Mouse (Mus musculus): ENCODE measurements around the gene Hs3st4. TPM values are rescaled to one million over a fixed set of nuclear protein-coding genes. Genes with fewer than 3 reads are reported as not detected.
A peak's percentile ranks its signal among the peaks of the same experiment; 100 is the strongest.

The Hs3st4 gene
- total and polyA plus RNA-seq, 3 experiments: not detected

- TF ChIP-seq NRF1 (IDR thresholded peaks at IDR 0.05; ENCODE audit: low read depth, low read length) (no peak), RAD21 (IDR thresholded peaks at IDR 0.05; ENCODE audit: low read depth, low read length) (peak; percentile 23)
- no peaks in the 10 kb centered on the region for H3K36me3 ChIP-seq (replicated peaks in 1 of 2; ENCODE audit: control insufficient read depth in 1 of 2, insufficient read depth in 1 of 2, low read length in 1 of 2)
- no peak overlapping the region for H3K4me3 ChIP-seq (replicated peaks in 1 of 3; ENCODE audit: low read depth in 2 of 3, low read length in 2 of 3, poor library complexity in 1 of 3)
- in situ Hi-C loops (cut with MboI; ENCODE audit: low pct_ligation_motif_present, low pct_unique_long_range_greater_than_20kb, low sequenced_read_pairs) (no loop called here), dilution Hi-C loops (cut with MboI; ENCODE audit: extremely low pct_ligation_motif_present, extremely low pct_unique_long_range_greater_than_20kb, low sequenced_read_pairs) (no loop called here)
- peaks cover 25% of the 10 kb centered on the region for H3K27me3 ChIP-seq (replicated peaks)
- no peaks in the 10 kb centered on the region for H3K79me2 ChIP-seq (replicated peaks; ENCODE audit: control insufficient read depth, extremely low read depth, insufficient read depth, poor library complexity, severe bottlenecking)
- peaks cover 25% of the 10 kb centered on the region for H3K9me3 ChIP-seq (replicated peaks; ENCODE audit: low read length)
- DNase-seq (ENCODE audit: extremely low read depth): no peak
- H3K4me1 ChIP-seq (ENCODE audit: control insufficient read depth in 1 of 2, insufficient read depth in 2 of 2): no peaks in the 10 kb centered on the region
- no peak overlapping the region for H3K27ac ChIP-seq (ENCODE audit: insufficient read depth, low read depth)
- H3K9ac ChIP-seq (ENCODE audit: insufficient read depth, low read depth): no peak overlapping the region
- H3K4me2 ChIP-seq (ENCODE audit: insufficient read depth, low read depth, poor library complexity, severe bottlenecking): no peak overlapping the region
Measured at GRCm38 (mm10) chr7:124383489-124383888, 400.8 kb downstream of the Hs3st4 start.

- Histone ChIP-seq H3K79me2 (replicated peaks; ENCODE audit: control insufficient read depth, extremely low read depth, insufficient read depth, poor library complexity, severe bottlenecking) (no peaks in the 10 kb centered on the region), H3K4me2 (ENCODE audit: insufficient read depth, low read depth, poor library complexity, severe bottlenecking) (no peak overlapping the region), H3K9me3 (replicated peaks; ENCODE audit: low read length) (peaks cover 19% of the 10 kb centered on the region), H3K4me1 (ENCODE audit: control insufficient read depth in 1 of 2, insufficient read depth in 2 of 2) (no peaks in the 10 kb centered on the region), H3K9ac (ENCODE audit: insufficient read depth, low read depth) (no peak overlapping the region), H3K4me3 (replicated peaks in 1 of 3; ENCODE audit: low read depth in 2 of 3, low read length in 2 of 3, poor library complexity in 1 of 3) (no peak overlapping the region), H3K27me3 (replicated peaks) (peaks cover 6% of the 10 kb centered on the region), H3K36me3 (replicated peaks in 1 of 2; ENCODE audit: control insufficient read depth in 1 of 2, insufficient read depth in 1 of 2, low read length in 1 of 2) (no peaks in the 10 kb centered on the region), H3K27ac (ENCODE audit: insufficient read depth, low read depth) (no peak overlapping the region)
- dilution Hi-C loops (cut with MboI; ENCODE audit: extremely low pct_ligation_motif_present, extremely low pct_unique_long_range_greater_than_20kb, low sequenced_read_pairs) (no loop called here), in situ Hi-C loops (cut with MboI; ENCODE audit: low pct_ligation_motif_present, low pct_unique_long_range_greater_than_20kb, low sequenced_read_pairs) (no loop called here)
- no peak for DNase-seq (ENCODE audit: extremely low read depth)
- TF ChIP-seq NELFE (IDR thresholded peaks at IDR 0.05; ENCODE audit: low read depth, low read length) (no peak), TBP (conservative IDR thresholded peaks at IDR 0.05; ENCODE audit: low read depth, low read length) (no peak), NRF1 (IDR thresholded peaks at IDR 0.05; ENCODE audit: low read depth, low read length) (no peak), MAZ (IDR thresholded peaks at IDR 0.05; ENCODE audit: low read depth, low read length) (no peak)
Measured at GRCm38 (mm10) chr7:124399184-124399583, 416.5 kb downstream of the Hs3st4 start.

- no peak for DNase-seq (ENCODE audit: extremely low read depth)
- H3K9me3 ChIP-seq (replicated peaks; ENCODE audit: low read length): peaks cover 30% of the 10 kb centered on the region
- dilution Hi-C loops (cut with MboI; ENCODE audit: extremely low pct_ligation_motif_present, extremely low pct_unique_long_range_greater_than_20kb, low sequenced_read_pairs) (no loop called here), in situ Hi-C loops (cut with MboI; ENCODE audit: low pct_ligation_motif_present, low pct_unique_long_range_greater_than_20kb, low sequenced_read_pairs) (no loop called here)
- H3K79me2 ChIP-seq (replicated peaks; ENCODE audit: control insufficient read depth, extremely low read depth, insufficient read depth, poor library complexity, severe bottlenecking): no peaks in the 10 kb centered on the region
- H3K9ac ChIP-seq (ENCODE audit: insufficient read depth, low read depth): no peak overlapping the region
- H3K36me3 ChIP-seq (replicated peaks in 1 of 2; ENCODE audit: control insufficient read depth in 1 of 2, insufficient read depth in 1 of 2, low read length in 1 of 2): no peaks in the 10 kb centered on the region
- H3K4me2 ChIP-seq (ENCODE audit: insufficient read depth, low read depth, poor library complexity, severe bottlenecking): no peak overlapping the region
- H3K27ac ChIP-seq (ENCODE audit: insufficient read depth, low read depth): no peak overlapping the region
- TF ChIP-seq MYC (IDR thresholded peaks at IDR 0.05; ENCODE audit: low read depth, low read length): no peak
- no peak for TF ChIP-seq TCF12 (IDR thresholded peaks at IDR 0.05; ENCODE audit: low read depth, low read length)
- TF ChIP-seq UBTF (IDR thresholded peaks at IDR 0.05; ENCODE audit: low read depth, low read length): no peak
- TF ChIP-seq NELFE (IDR thresholded peaks at IDR 0.05; ENCODE audit: low read depth, low read length): no peak
- no peak for TF ChIP-seq NRF1 (IDR thresholded peaks at IDR 0.05; ENCODE audit: low read depth, low read length)
- no peak for TF ChIP-seq ZKSCAN1 (IDR thresholded peaks at IDR 0.05; ENCODE audit: borderline replicate concordance, low read depth, low read length)
- no peak for TF ChIP-seq POLR2AphosphoS2 (IDR thresholded peaks at IDR 0.05; ENCODE audit: low read depth, low read length)
- no peak for TF ChIP-seq MAFK (IDR thresholded peaks at IDR 0.05; ENCODE audit: insufficient replicate concordance, low read length)
- TF ChIP-seq JUND (conservative IDR thresholded peaks at IDR 0.05; ENCODE audit: low read depth, low read length): no peak
- TF ChIP-seq RAD21 (IDR thresholded peaks at IDR 0.05; ENCODE audit: low read depth, low read length): no peak
- TF ChIP-seq USF2 (conservative IDR thresholded peaks at IDR 0.05; ENCODE audit: low read depth, low read length): no peak
- H3K27me3 ChIP-seq (replicated peaks): peaks cover 2% of the 10 kb centered on the region
- no peak overlapping the region for H3K4me3 ChIP-seq (replicated peaks in 1 of 3; ENCODE audit: low read depth in 2 of 3, low read length in 2 of 3, poor library complexity in 1 of 3)
- no peaks in the 10 kb centered on the region for H3K4me1 ChIP-seq (ENCODE audit: control insufficient read depth in 1 of 2, insufficient read depth in 2 of 2)
Measured at GRCm38 (mm10) chr7:124426951-124427350, 444.3 kb downstream of the Hs3st4 start.
